Mouse (Mus musculus) spleen, adult 12 weeks (tissue): ENCODE results near the gene Osbp2.

Source experiments
- DNase-seq: peaks from one replicate; pipeline ENCODE4 v3.0.0; 2022; ENCODE audit warnings: low spot score

The Osbp2 gene

GRCm38 (mm10) chr11:3703089-3703992 is 160.4 kb downstream of the Osbp2 start:
- no peak for DNase-seq

DNA sequence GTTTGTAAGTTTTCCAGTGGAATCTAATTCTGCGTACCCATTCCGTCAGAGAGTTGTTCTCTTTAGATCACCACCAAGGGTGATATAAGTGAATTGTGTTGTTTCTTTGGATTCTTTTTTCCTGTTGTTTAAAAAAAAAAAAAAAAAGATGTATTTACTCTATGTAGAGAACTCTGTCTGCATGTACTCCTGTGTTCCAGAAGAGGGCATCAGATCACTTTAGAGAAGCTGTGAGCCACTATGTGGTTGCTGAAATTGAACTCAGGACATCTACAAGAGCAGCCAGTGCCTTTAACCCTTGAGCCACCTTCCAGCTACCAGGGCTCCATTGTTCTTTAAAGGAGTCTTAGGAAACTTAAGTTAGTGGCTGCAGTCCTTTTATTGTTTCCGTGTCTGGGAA is 166.3 kb downstream of the Osbp2 start:
- no peak for DNase-seq

DNA sequence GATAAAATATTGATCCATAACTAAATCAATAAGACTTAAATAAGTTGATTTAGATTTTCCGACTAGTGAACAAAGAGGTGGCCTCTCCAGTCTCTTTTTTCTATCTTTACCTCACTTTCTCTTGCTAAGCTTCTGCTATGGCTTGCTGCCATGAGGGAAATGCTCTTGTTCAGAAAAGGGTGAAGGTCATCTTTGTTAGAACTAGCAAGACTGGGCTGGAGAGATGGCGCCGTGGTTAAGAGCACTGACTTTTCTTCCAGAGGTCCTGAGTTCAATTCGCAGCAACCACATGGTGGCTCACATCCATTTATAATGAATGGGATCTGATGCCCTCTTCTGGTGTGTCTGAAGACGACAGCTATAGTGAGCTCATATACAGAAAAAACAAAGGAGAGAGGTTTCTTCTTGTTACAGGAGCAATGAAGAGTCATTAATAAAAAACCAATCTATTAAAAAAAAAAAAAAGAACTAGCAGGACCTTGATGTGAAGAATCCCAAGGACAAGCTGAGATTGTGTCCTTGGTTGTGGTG is 167.6 kb downstream of the Osbp2 start:
- DNase-seq: no peak

DNA sequence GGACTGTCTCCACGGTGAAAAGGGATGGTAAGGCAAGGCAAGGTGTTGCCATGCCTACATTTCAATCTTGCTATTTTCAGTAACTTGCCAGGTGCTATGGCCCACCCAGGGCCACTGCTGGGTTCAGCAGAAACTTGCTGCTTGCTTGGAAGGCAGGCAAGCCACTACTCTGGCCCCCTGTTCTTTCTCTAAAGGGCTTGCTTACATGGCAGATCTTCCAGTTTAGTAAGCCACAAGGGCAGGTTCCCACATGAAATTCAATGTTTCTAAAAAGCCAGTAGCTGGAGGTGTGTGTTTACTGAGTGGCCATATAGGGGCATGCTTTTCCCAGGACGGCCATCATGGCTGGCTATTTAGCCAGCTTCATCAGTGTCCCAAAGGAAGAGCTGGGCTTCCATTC is 172.0 kb downstream of the Osbp2 start:
- DNase-seq: no peak

DNA sequence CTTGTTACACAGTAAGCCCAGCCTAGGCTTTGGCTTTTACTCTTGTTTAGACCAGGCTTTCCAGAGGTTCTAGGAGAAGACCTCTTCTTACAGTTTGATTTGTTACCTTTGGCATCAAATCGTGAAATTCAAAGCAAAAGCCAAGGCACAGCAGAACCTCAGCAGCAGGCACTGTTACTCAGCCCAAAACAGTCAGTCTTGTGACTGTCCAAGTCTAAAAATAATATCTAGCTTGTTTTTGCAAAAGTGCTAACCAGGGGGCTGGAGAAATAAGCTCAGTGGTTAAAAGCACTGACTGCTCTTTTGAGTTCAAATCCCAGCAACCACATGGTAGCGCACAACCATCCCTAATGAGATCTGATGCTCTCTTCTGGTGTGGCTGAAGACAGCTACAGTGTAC is 176.8 kb downstream of the Osbp2 start:
- DNase-seq: no peak

- no peak for DNase-seq
Measured at GRCm38 (mm10) chr11:3686318-3686717, 177.4 kb downstream of the Osbp2 start.

DNA sequence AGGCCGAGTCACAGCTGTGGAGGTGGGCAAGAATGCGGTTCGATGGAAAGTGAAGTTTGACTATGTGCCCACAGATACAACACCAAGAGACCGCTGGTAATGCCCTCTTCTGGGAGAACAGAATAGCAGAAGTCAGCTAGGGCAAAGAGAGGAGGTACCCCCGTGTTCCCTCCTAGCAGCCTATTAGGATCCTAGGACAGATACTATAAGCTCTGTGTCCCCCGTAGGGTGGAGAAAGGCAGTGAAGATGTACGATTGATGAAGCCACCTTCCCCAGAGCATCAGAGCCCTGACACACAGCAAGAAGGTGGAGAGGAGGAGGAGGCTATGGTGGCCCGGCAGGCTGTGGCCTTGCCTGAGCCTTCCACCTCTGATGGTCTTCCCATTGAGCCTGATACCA is 178.3 kb downstream of the Osbp2 start:
- no peak for DNase-seq

GRCm38 (mm10) chr11:3684723-3685430 is 178.8 kb downstream of the Osbp2 start:
- DNase-seq: no peak

GRCm38 (mm10) chr11:3684232-3684631 is 179.5 kb downstream of the Osbp2 start:
- no peak for DNase-seq

DNA sequence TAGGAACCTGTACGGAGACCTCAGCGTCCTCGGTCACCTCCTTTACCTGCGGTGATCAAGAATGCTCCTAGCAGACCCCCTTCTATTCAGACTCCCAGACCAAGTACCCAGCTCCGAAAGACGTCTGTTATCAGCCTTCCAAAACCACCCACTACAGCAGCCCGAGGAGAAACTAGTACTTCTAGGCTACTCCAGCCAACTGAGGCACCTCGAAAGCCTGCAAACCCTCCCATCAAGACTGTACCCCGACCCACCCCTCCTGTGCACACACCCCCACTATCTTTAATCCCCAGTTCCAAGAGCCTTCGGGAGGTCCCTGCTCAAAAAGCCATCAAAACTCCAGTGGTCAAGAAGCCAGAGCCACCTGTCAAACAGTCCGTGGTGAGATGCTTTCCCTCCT is 180.0 kb downstream of the Osbp2 start:
- no peak for DNase-seq

- no peak for DNase-seq
Measured at GRCm38 (mm10) chr11:3679771-3680170, 183.9 kb downstream of the Osbp2 start.

- DNase-seq: no peak
Measured at GRCm38 (mm10) chr11:3677204-3677603, 186.5 kb downstream of the Osbp2 start.

DNA sequence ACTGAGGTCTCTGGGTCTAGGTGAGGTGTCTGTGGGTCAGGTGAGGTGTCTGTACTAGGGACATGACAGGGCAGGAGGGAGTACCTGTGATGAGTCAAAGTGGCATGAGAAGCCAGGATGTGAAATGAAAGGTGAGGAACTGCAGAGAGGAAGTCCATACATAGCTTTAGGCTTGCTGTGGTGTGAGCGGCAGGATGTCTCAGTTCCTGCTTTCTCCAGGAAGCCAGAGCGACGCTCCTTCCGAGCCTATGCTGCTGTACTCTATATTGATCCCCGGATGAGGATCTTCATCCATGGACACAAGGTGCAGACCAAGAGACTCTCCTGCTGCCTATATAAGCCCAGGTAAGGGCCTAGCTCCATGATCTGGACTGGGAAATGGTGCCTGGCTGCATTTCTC is 187.3 kb downstream of the Osbp2 start:
- no peak for DNase-seq

DNA sequence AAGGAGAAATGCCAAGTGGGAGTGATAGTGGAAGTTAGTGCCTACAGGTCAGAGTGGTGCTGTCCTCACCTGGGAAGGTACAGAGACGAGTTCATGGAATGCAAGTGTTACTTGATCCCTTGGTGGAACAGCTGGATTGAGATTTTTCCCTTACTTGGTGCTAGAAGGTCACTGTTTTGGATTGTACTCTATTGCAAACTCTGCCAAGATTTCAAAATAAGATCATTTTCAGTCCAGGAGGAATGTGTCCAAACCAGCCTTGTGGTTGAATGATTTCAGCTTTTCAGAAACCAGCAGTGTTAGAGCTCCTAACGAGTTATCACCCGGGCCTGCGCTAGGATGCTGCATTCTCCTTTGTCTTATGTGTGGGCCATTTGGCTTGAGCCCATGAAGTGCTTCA is 189.2 kb downstream of the Osbp2 start:
- DNase-seq: no peak

DNA sequence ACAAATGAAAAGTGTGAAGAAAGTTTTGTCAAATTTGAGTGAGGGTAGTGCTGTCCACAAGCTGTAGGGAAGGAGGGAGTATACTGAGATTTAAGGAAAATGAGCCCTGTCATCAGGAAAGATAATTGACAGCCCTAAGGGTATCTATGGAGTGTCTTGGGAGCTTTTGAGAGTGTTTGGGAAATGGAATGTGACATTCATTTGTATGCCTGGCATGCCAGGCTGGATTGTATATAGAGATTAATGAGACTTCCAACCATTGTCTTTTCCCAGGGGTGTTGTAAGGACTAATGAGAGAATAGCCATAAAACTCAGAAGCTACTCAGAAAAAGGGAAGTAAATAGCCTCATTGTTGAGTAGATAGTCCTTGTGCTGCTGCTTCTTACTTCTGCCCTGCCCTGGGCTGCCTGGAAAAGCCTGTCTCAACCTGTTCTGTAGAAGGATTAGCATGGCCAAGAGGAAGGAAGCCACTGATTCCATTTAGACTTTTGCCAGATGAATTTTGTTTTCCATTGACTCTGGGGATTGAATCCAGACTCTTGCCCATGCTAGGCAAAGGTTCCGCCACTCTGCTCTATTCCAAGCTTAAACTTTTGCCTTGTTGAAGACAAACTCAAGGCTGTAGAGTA is 192.6 kb downstream of the Osbp2 start:
- no peak for DNase-seq

GRCm38 (mm10) chr11:3669849-3670248 is 193.9 kb downstream of the Osbp2 start:
- DNase-seq: no peak

DNA sequence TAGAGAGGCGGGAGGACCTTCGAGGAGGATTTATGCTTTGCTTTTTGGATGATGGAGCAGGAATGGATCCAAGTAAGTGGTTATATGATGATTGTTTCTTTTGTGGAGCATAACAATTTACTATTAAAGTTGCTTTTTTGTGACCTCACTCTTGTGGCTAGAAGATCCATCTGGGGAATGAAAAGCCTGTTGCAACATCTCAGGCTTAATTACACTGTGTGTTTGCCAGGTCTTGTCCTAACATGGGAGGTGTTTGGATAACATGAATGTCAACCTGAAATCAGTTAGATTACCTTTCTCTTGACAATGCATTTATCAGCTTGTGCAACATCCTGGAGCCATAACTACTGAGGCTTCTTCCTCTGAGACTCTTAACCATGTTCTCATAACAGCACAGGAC is 194.9 kb downstream of the Osbp2 start:
- DNase-seq: no peak

DNA sequence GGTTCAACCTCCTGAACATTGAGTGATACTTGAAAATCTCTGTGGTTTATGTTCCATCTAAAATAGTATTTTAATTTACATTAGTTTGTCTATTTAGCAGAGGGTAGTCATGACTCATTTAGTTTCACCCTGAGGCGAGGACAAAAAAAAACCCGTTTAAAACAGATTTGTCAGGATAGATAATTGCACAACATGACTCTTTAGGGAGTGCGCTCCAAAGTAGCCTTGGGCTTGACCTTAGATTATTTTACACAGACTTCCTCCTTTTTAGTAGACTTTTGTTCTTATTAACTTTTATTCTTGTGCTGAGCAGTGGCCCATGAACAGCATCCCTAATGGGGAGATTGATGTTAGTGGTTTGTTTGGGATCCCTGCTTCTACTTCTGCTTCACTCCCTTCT is 196.2 kb downstream of the Osbp2 start:
- DNase-seq: no peak

- DNase-seq: no peak
Measured at GRCm38 (mm10) chr11:3661964-3662363, 201.7 kb downstream of the Osbp2 start.
